Mouse (Mus musculus) lung, embryonic 16.5 days (tissue): Measurements from ENCODE around the gene Zfp292. TPM values are rescaled to one million over a fixed set of nuclear protein-coding genes. Genes with fewer than 3 reads are reported as not detected.

Source experiments
- ATAC-seq: fragments of 200-750 bp; cut with Nextera tagmentation; 2 replicates; pipeline ENCODE4 v1.8.0; 2017; ENCODE audit warnings: low read depth, mild to moderate bottlenecking, moderate library complexity
- H3K27ac ChIP-seq: fragments of 300-500 bp; sonication (generic); 2 replicates; pipeline ENCODE4 v1.5.1; 2014; ENCODE audit warnings: mild to moderate bottlenecking, control low read depth, low read length
- H3K27me3 ChIP-seq: fragments of 300-500 bp; sonication (generic); 2 replicates; pipeline ENCODE4 v1.6.1; 2014; ENCODE audit warnings: low read depth, low read length, mixed read lengths; ENCODE audit not compliant: control insufficient read depth, insufficient read depth
- H3K36me3 ChIP-seq: fragments of 300-500 bp; sonication (generic); 2 replicates; pipeline ENCODE4 v1.6.1; 2014; ENCODE audit warnings: low read length; ENCODE audit not compliant: control insufficient read depth, insufficient read depth
- H3K4me1 ChIP-seq: fragments of 300-500 bp; sonication (generic); replicated peaks from 2 replicates; pipeline ENCODE4 v1.6.1; 2014; ENCODE audit warnings: low read length, mixed read lengths; ENCODE audit not compliant: control insufficient read depth, insufficient read depth
- H3K4me2 ChIP-seq: fragments of 300-500 bp; sonication (generic); 2 replicates; pipeline ENCODE4 v1.6.1; 2014; ENCODE audit warnings: low read depth, low read length, control low read depth
- H3K4me3 ChIP-seq: fragments of 300-500 bp; sonication (generic); 2 replicates; pipeline ENCODE4 v1.5.1; 2014; ENCODE audit warnings: mild to moderate bottlenecking, low read length, control low read depth
- H3K9ac ChIP-seq: fragments of 300-500 bp; sonication (generic); 2 replicates; pipeline ENCODE4 v1.6.1; 2014; ENCODE audit warnings: low read length, control low read depth
- H3K9me3 ChIP-seq: fragments of 300-500 bp; sonication (generic); 2 replicates; pipeline ENCODE4 v1.6.1; 2016; ENCODE audit warnings: low read length; ENCODE audit not compliant: control insufficient read depth
- WGBS: fragments of 180-500 bp; shearing (Covaris S2); extraction: QIAGEN DNeasy Blood & Tissue Kit; methylation state at CpG from one replicate; pipeline ENCODE4 v1.1.7; 2014; 5-methylcytosine and 5-hydroxymethylcytosine counted together
- polyA plus RNA-seq: library from polyadenylated mRNA; unstranded; fragments of >200 nt; fragmentation: Nextera tagmentation; extraction: Ambion mirVana; gene quantifications from 2 replicates; pipeline ENCODE4 v1.2.1, GENCODE M21; 2015

The Zfp292 gene
- polyA plus RNA-seq, 1 experiment from 2014 or later = 16.2 TPM

DNA sequence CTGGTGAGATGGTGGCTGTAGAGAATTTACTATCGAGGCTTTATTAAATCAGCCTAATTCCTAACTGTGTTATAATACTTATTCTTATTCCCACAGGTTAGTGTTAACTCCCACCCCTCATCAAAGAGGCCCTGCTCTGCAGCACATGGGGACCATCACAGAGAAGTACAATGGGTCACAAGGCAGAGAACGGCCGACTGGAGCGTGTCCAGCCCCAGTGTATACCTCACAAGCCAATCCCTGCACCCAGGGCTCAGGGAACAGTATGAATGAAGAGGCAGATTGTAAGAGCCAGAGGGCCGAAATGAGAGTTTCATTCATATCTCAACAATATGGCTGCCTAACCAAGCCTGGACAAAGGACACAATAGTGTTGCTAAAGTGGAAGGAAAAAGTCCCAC is 86.5 kb downstream of the Zfp292 start:
- H3K4me3 ChIP-seq = no peak overlapping the region
- no peaks in the 10 kb centered on the region for H3K36me3 ChIP-seq
- 80% methylated on average over 5 of the region's 5 CpGs for WGBS
- ATAC-seq = no peak
- no peaks in the 10 kb centered on the region for H3K27me3 ChIP-seq
- no peaks in the 10 kb centered on the region for H3K9me3 ChIP-seq
- H3K27ac ChIP-seq = no peak overlapping the region
- no peak overlapping the region for H3K4me2 ChIP-seq
- H3K9ac ChIP-seq = no peak overlapping the region
- H3K4me1 ChIP-seq = no peaks in the 10 kb centered on the region

DNA sequence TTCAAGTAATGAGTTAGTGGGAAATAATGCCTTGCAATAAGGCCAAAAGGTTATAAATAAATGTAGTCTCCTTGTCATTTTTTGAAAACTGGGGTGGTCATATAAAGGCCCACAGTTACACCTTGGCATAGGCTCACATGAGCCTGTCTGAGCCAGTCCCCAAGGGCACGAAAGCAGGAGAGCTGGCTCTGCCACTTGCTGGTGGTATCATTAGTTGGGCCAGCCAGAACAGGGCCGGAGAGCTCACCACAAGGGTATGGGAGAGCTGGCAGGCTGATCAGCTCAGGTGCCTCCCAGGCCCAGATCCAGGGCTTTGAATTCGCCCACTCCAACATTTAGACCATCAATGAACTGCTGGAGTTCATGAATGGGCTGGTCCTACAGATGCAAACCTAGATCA is 96.3 kb downstream of the Zfp292 start:
- no peak for ATAC-seq
- Histone ChIP-seq H3K4me2 (no peak overlapping the region), H3K9ac (no peak overlapping the region), H3K4me1 (no peaks in the 10 kb centered on the region), H3K27me3 (no peaks in the 10 kb centered on the region), H3K36me3 (no peaks in the 10 kb centered on the region), H3K4me3 (no peak overlapping the region), H3K9me3 (no peaks in the 10 kb centered on the region), H3K27ac (no peak overlapping the region)
- 83% methylated on average over 3 of the region's 3 CpGs for WGBS

DNA sequence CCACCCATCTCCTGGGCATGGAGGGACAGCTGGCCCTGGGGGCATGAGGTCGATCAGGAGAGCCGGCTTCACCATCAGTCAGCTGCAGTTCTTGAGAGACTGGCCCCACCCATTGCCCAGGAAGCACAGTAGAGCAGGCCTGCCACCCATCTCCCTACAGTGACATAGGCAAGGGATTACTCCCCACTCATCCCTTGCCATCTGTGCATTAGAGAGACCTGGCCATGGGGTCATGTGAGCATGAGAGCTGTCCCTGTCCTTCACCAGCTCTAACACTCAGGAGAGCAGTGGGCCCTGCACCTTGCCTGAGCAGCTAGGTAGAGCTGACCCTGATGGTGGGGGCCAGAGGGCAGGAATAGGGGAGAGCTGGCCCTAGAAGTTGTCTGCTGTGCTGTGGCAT is 97.1 kb downstream of the Zfp292 start:
- H3K9ac ChIP-seq = no peak overlapping the region
- H3K36me3 ChIP-seq = no peaks in the 10 kb centered on the region
- no peak; the same call in 1 of the 2 replicates for ATAC-seq
- H3K4me1 ChIP-seq = no peaks in the 10 kb centered on the region
- H3K4me3 ChIP-seq = no peak overlapping the region
- no peaks in the 10 kb centered on the region for H3K9me3 ChIP-seq
- no peak overlapping the region for H3K27ac ChIP-seq
- 60% methylated on average over 2 of the region's 2 CpGs for WGBS
- no peaks in the 10 kb centered on the region for H3K27me3 ChIP-seq
- H3K4me2 ChIP-seq = no peak overlapping the region

DNA sequence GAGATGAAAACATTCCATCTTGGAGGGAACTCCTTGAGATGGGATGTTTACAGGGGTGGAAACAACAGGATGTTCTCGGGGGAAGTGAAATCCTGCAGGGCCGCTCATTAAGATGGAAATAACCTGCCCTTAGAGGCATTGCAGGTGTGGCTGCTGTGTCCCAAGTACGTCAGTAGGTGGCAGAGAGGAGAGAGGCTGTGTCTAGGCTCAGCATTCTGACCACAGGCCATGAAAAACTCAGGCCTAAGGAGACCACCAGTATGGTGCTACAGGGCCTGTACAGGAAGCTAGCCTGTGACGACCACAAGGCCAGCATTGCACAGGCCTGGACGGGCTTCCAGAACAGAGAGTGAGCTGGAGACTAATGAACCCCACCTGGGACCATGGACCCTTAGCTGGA is 97.9 kb downstream of the Zfp292 start:
- H3K36me3 ChIP-seq = no peaks in the 10 kb centered on the region
- no peaks in the 10 kb centered on the region for H3K27me3 ChIP-seq
- no peaks in the 10 kb centered on the region for H3K4me1 ChIP-seq
- H3K4me3 ChIP-seq = no peak overlapping the region
- no peaks in the 10 kb centered on the region for H3K9me3 ChIP-seq
- WGBS = 50% methylated on average over 5 of the region's 5 CpGs
- H3K9ac ChIP-seq = no peak overlapping the region
- no peak for ATAC-seq
- no peak overlapping the region for H3K4me2 ChIP-seq
- H3K27ac ChIP-seq = no peak overlapping the region

DNA sequence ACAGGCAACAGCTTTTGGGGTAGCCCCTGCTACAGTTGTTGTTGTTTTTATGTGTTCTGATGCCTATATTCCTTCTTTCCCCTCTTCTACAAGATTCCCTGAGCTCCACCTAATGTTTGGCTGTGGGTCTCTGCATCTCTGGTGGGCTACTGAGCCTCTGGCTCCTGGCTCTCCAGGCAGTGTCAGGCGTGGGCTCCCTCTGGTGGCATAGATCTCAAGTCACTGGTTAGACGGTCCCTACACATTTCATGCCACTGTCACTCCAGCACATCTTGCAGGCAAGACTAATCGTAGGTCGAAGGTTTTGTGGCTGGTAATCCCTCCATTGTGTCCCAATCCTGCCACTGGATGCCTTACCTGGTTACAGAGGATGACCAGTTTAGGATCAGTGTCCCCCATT is 100.0 kb downstream of the Zfp292 start:
- Histone ChIP-seq H3K27ac (no peak overlapping the region), H3K9ac (no peak overlapping the region), H3K4me3 (no peak overlapping the region), H3K36me3 (no peaks in the 10 kb centered on the region), H3K9me3 (no peaks in the 10 kb centered on the region), H3K4me2 (no peak overlapping the region), H3K27me3 (no peaks in the 10 kb centered on the region), H3K4me1 (no peaks in the 10 kb centered on the region)
- WGBS = 40% methylated on average over 4 of the region's 4 CpGs
- no peak for ATAC-seq

DNA sequence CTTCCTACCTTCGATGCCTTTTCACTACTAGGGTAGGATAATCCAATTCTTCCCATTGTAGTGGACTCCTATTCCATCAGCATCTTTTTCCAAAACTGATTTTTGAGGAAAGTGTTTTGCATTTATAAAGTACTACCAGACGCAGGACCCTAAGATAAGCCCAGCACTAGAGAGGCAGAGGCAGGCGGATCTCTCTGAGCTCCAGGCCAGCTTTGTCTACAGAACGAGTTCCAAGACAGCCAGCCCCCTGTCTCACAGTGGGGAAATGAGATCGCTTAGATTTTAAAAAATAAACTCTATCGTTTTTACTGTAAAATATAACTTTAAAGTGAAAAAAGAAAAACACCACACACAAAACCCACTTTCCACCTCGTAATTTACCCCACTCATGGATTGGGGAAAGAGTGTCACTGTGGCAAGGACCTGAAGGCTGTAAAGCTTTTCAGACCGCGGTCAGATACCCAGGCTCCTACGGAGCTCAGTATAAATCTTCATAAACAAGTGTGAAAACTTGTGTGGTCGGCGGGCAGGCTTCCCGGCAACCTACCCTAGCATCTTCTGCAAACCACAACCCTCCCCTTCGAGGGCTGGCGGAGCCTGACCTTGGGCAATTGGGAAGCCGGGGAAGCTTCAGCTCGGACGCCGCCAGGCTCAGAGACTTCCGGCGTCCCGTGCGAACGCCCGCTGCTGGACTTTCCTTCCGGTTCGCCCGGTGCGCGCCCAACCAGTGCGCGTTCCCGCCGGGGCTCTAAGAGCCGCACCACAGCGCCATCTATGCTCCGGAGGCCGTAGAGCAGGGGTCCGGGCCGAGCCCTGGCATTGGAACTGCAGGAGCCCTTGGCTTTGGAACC is 104.9 kb downstream of the Zfp292 start, which contains the start of gene Smim8:
Gene Smim8 (minus strand): TSS at position 747 of the 851 bp plus-strand sequence.
- no peaks in the 10 kb centered on the region for H3K9me3 ChIP-seq
- no peaks in the 10 kb centered on the region for H3K36me3 ChIP-seq
- H3K27me3 ChIP-seq = no peaks in the 10 kb centered on the region
- 5% methylated on average over 40 of the region's 40 CpGs for WGBS
- peak within 1 kb of the TSS; percentile 77 for H3K4me3 ChIP-seq
- peak; percentile 96 for ATAC-seq
- H3K4me2 ChIP-seq = peak within 1 kb of the TSS; percentile 78
- peak within 1 kb of the TSS; percentile 89 for H3K9ac ChIP-seq
- H3K27ac ChIP-seq = peak within 1 kb of the TSS; percentile 82
- H3K4me1 ChIP-seq = 0 out of 2 replicates have a peak, but pooled peaks cover 5% of the 10 kb centered on the region

DNA sequence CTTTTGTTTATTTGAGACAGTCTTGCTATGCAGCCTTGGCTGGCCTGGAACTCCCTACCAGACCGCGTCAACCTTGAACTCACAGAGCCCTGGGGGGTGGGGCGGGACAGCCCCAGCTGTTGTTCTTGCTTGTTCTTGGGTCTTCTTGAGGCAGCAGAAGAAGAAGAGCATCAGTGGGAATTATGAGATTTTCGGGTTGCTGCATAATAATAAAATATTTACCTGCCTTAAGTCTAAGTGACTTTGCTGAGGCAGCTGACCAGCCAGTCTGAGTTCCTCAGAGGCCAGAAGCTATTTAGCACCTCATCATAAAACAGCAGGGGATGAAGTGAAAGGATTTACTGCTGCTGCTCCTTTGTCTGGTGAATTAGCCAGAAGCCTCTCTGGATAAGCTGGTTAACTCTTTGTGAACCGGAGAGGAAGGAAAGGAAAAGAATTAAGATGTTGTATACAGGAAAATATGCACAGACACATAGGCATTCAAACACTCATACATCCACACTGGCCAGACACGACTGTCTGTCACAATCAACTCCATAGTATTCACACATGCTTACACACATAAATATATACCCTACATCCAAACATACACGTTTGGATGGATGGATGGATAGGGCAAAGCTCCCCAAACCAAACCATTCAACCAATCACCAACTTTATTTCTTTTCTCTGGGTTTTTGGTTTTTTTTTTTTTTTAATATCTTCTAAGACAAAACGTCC is 110.9 kb downstream of the Zfp292 start:
- Histone ChIP-seq H3K4me1 (0 out of 2 replicates have a peak, but pooled peaks cover under 1% of the 10 kb centered on the region), H3K4me2 (no peak overlapping the region), H3K4me3 (no peak overlapping the region), H3K9ac (no peak overlapping the region), H3K36me3 (no peaks in the 10 kb centered on the region), H3K9me3 (no peaks in the 10 kb centered on the region), H3K27me3 (no peaks in the 10 kb centered on the region), H3K27ac (no peak overlapping the region)
- ATAC-seq = peak; percentile 62; the same call in 1 of the 2 replicates
- WGBS = 16% methylated on average over 8 of the region's 8 CpGs

DNA sequence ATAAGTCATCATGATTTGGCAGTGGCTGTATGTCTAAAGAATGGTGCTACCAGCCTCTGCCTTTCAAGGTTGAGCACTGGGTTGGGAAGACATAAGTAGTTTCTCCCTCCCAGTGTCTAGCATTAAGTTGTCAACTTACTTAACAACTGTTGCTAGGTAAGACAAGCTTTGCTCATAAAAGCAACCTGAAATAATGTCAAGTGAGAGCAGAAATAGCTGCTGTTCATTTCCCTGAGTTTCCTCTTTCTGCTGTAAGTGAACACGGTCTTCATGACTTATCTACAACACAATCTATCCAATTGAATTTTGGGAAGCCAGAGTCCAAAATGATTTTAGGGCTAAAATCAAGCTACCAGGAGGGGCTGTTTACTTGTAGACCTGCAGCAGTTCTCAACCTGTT is 126.6 kb downstream of the Zfp292 start, which contains the start of gene Gm136:
Gene Gm136 (minus strand): TSS at position 101 of the 400 bp plus-strand sequence.
- no peak within 1 kb of the TSS for H3K4me2 ChIP-seq
- H3K9me3 ChIP-seq = no peaks in the 10 kb centered on the region
- no peaks in the 10 kb centered on the region for H3K27me3 ChIP-seq
- WGBS = 78% methylated on average over 1 of the region's 1 CpGs
- H3K9ac ChIP-seq = no peak within 1 kb of the TSS
- H3K27ac ChIP-seq = no peak within 1 kb of the TSS
- H3K36me3 ChIP-seq = no peaks in the 10 kb centered on the region
- H3K4me1 ChIP-seq = no peaks in the 10 kb centered on the region
- H3K4me3 ChIP-seq = no peak within 1 kb of the TSS
- ATAC-seq = no peak
